Comparison of ENCODE assay signal across 7 mouse cellular contexts in the genomic region with DNA sequence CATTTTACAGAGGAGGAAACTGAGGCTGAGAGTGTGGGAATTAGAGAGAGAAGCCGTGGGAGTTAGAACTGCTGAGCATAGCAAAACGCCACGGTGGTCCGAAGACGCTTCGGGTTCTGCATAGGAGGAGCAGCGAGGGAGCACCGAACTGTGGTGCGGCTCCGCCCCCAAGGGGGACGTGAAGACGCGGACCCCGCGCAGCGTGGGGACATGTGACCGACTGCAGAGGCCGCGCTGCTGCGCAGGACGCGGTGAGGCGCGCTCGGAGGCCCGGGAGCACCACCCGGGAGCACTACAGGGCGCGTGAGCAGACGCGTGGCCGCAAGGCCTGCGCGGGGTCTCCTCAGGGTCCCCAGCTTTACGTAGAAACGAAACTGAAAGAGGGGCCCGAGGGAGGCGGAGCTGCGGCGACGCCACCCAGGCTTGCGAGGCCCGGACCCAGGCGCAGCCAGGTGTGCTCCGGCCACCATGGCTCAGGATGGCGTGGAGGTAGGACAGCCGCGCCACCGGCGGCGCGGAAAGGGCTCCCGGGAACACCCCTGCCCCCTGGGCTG. TPM values are rescaled to one million over a fixed set of nuclear protein-coding genes. Genes with fewer than 3 reads are reported as not detected.
A peak's percentile ranks its signal among the peaks of the same experiment; 100 is the strongest.
DNase-seq lines count a peak whose midpoint lies in the region; ATAC-seq and TF ChIP-seq lines count a peak whose summit lies in the region.

A gene (plus strand): TSS at position 195 of the 554 bp plus-strand sequence.

- TF ChIP-seq POLR2A in bone marrow, adult 2 months (IDR thresholded peaks at IDR 0.05; ENCODE audit: borderline replicate concordance, control insufficient read depth, low read depth, low read length) = no peak

- H3K9me3 ChIP-seq in forebrain, embryonic 15.5 days = no peaks in the 10 kb centered on the region
- H3K9me3 ChIP-seq in hindbrain, embryonic 13.5 days = no peaks in the 10 kb centered on the region

- no peaks in the 10 kb centered on the region; the same call in 1 of the 2 replicates for H3K4me1 ChIP-seq in bone marrow, adult 2 months (ENCODE audit: control insufficient read depth, insufficient read depth, low read length)
- H3K4me1 ChIP-seq in forebrain, embryonic 15.5 days = peaks cover 4% of the 10 kb centered on the region; the same call in 1 of the 2 replicates
- H3K4me1 ChIP-seq in hindbrain, embryonic 13.5 days (replicated peaks) = peaks cover 6% of the 10 kb centered on the region

- TF ChIP-seq CTCF in bone marrow, adult 2 months (IDR thresholded peaks at IDR 0.05; ENCODE audit: control insufficient read depth, insufficient read depth, low read length) = no peak

- H3K27ac ChIP-seq in bone marrow, adult 2 months (ENCODE audit: control insufficient read depth, insufficient read depth, low read depth, low read length, poor library complexity) = no peak within 1 kb of the TSS; the same call in 1 of the 2 replicates
- no peak within 1 kb of the TSS for H3K27ac ChIP-seq in forebrain, embryonic 15.5 days (replicated peaks)
- no peak within 1 kb of the TSS for H3K27ac ChIP-seq in hindbrain, embryonic 13.5 days

- peaks cover 38% of the 10 kb centered on the region for H3K27me3 ChIP-seq in forebrain, embryonic 15.5 days
- peaks cover 58% of the 10 kb centered on the region for H3K27me3 ChIP-seq in hindbrain, embryonic 13.5 days

- H3K36me3 ChIP-seq in forebrain, embryonic 15.5 days = no peaks in the 10 kb centered on the region
- no peaks in the 10 kb centered on the region for H3K36me3 ChIP-seq in hindbrain, embryonic 13.5 days

- H3K4me2 ChIP-seq in forebrain, embryonic 15.5 days (replicated peaks) = peak within 1 kb of the TSS; percentile 41
- peak within 1 kb of the TSS; percentile 47 for H3K4me2 ChIP-seq in hindbrain, embryonic 13.5 days

- peak; percentile 52 for DNase-seq in Muller cell, postnatal 12 days (ENCODE audit: inconsistent ontology term)
- DNase-seq in layer of hippocampus, postnatal 36 days = peak; percentile 76 to 79
- peak; percentile 54 for DNase-seq in lung, postnatal 25 days (ENCODE audit: low spot score)
- DNase-seq in right cerebral cortex, postnatal 14 days = peak; percentile 86

- ATAC-seq in forebrain, embryonic 15.5 days (replicated peaks) = no peak
- no peak for ATAC-seq in hindbrain, embryonic 13.5 days (ENCODE audit: low FRiP score)

- peak within 1 kb of the TSS; percentile 68 for H3K4me3 ChIP-seq in bone marrow, adult 2 months (replicated peaks; ENCODE audit: control insufficient read depth, low read depth, low read length)
- peak within 1 kb of the TSS; percentile 34 for H3K4me3 ChIP-seq in forebrain, embryonic 15.5 days
- H3K4me3 ChIP-seq in hindbrain, embryonic 13.5 days = peak within 1 kb of the TSS; percentile 30

- no peak within 1 kb of the TSS; the same call in 1 of the 2 replicates for H3K9ac ChIP-seq in forebrain, embryonic 15.5 days (replicated peaks)
- H3K9ac ChIP-seq in hindbrain, embryonic 13.5 days = peak within 1 kb of the TSS; percentile 43

- under 1% methylated on average over 53 of the region's 53 CpGs for WGBS in bone marrow, adult 2 months
- 10% methylated on average over 53 of the region's 53 CpGs for WGBS in forebrain, embryonic 15.5 days
- WGBS in hindbrain, embryonic 13.5 days = 10% methylated on average over 53 of the region's 53 CpGs

RNA-seq across cellular contexts. Expression of the gene that starts here (rescaled TPM):
- polyA plus RNA-seq in bone marrow, adult 2 months (2011; ENCODE audit: insufficient read depth, insufficient read length, low replicate concordance, missing spikeins) = 13.1 and 28.5 TPM in 2 replicates
- 2.9 and 3.5 TPM in 2 replicates for polyA plus RNA-seq in forebrain, embryonic 15.5 days (2015; fragmentation: Nextera tagmentation; extraction: Ambion mirVana)
- 1.9 and 2.3 TPM in 2 replicates for polyA plus RNA-seq in hindbrain, embryonic 13.5 days (2015; fragmentation: Nextera tagmentation; extraction: Ambion mirVana)
- 10 to 100 TPM; 68.4 to 69.6 TPM for total RNA-seq in layer of hippocampus, postnatal 36 days (2021)
